9 mouse cellular contexts compared by ENCODE assay signal in genomic region chr2:166656630-166657029, GRCm38 (mm10). TPM values are rescaled to one million over a fixed set of nuclear protein-coding genes. Genes with fewer than 3 reads are reported as not detected.
A peak's percentile ranks its signal among the peaks of the same experiment; 100 is the strongest.
DNase-seq lines count a peak whose midpoint lies in the region; ATAC-seq and TF ChIP-seq lines count a peak whose summit lies in the region.
"Had no signal": no experiment of that assay in that cellular context is flagged by ENCODE, and none has a peak within 500 bp of the region (broad histone marks: within the 10 kb centered on the region; RNA-seq: fewer than 3 reads in every experiment).

No protein-coding gene starts in this region.

- no peak overlapping the region for H3K9ac ChIP-seq in heart, embryonic 15.5 days
- H3K9ac ChIP-seq in hindbrain, postnatal 0 days (replicated peaks; ENCODE audit: low read length): 0 out of 2 replicates have a peak overlapping the region, but pooled peaks have one; percentile 17
- no peak overlapping the region for H3K9ac ChIP-seq in midbrain, postnatal 0 days (replicated peaks; ENCODE audit: low read length, poor library complexity, severe bottlenecking)

- H3K9me3 ChIP-seq in heart, embryonic 15.5 days (replicated peaks): no peaks in the 10 kb centered on the region
- no peaks in the 10 kb centered on the region for H3K9me3 ChIP-seq in hindbrain, postnatal 0 days (ENCODE audit: low read length)
- no peaks in the 10 kb centered on the region for H3K9me3 ChIP-seq in midbrain, postnatal 0 days (ENCODE audit: low read length)

- no peak for TF ChIP-seq POLR2A in bone marrow, adult 2 months (IDR thresholded peaks at IDR 0.05; ENCODE audit: borderline replicate concordance, control insufficient read depth, low read depth, low read length)

- peaks cover 35% of the 10 kb centered on the region for H3K4me1 ChIP-seq in heart, embryonic 15.5 days (replicated peaks)
- peaks cover 30% of the 10 kb centered on the region for H3K4me1 ChIP-seq in bone marrow, adult 2 months (ENCODE audit: control insufficient read depth, insufficient read depth, low read length)
- H3K4me1 ChIP-seq in hindbrain, postnatal 0 days (ENCODE audit: insufficient read depth, low read length): peaks cover 22% of the 10 kb centered on the region
- no peaks in the 10 kb centered on the region for H3K4me1 ChIP-seq in midbrain, postnatal 0 days (ENCODE audit: insufficient read depth, low read length)

- no peak for DNase-seq in heart, adult 11 months
- DNase-seq in hindbrain, postnatal 0 days (ENCODE audit: low spot score): no peak
- peak; percentile 32 for DNase-seq in midbrain, postnatal 0 days (ENCODE audit: low spot score)
- DNase-seq in cerebellum, postnatal 36 days: no peak
- DNase-seq in right cerebral cortex, postnatal 4 days: no peak
- DNase-seq in MN1 (ENCODE audit: low spot score): no peak

- WGBS in heart, embryonic 15.5 days: 62% methylated on average over 4 of the region's 4 CpGs
- WGBS in bone marrow, adult 2 months: 18% methylated on average over 4 of the region's 4 CpGs
- WGBS in hindbrain, postnatal 0 days: 56% methylated on average over 4 of the region's 4 CpGs
- 49% methylated on average over 4 of the region's 4 CpGs for WGBS in midbrain, postnatal 0 days

- H3K4me2 ChIP-seq in heart, embryonic 15.5 days: 0 out of 2 replicates have a peak overlapping the region, but pooled peaks have one; percentile 1
- no peak overlapping the region for H3K4me2 ChIP-seq in hindbrain, postnatal 0 days (ENCODE audit: low read depth, low read length)
- 0 out of 2 replicates have a peak overlapping the region, but pooled peaks have one; percentile 18 for H3K4me2 ChIP-seq in midbrain, postnatal 0 days (ENCODE audit: low read depth, low read length, poor library complexity, severe bottlenecking)

- no peaks in the 10 kb centered on the region for H3K36me3 ChIP-seq in heart, embryonic 15.5 days
- no peaks in the 10 kb centered on the region for H3K36me3 ChIP-seq in hindbrain, postnatal 0 days (ENCODE audit: insufficient read depth, low read length)
- H3K36me3 ChIP-seq in midbrain, postnatal 0 days (ENCODE audit: insufficient read depth, low read length): no peaks in the 10 kb centered on the region

- TF ChIP-seq CTCF in bone marrow, adult 2 months (IDR thresholded peaks at IDR 0.05; ENCODE audit: control insufficient read depth, insufficient read depth, low read length): no peak
- TF ChIP-seq CTCF in hindbrain, postnatal 0 days (IDR thresholded peaks at IDR 0.05; ENCODE audit: low read depth): no peak
- TF ChIP-seq CTCF in midbrain, postnatal 0 days (IDR thresholded peaks at IDR 0.05): no peak

- H3K4me3 ChIP-seq in heart, embryonic 15.5 days: no peak overlapping the region
- H3K4me3 ChIP-seq in bone marrow, adult 2 months (replicated peaks; ENCODE audit: control insufficient read depth, low read depth, low read length): no peak overlapping the region
- no peak overlapping the region for H3K4me3 ChIP-seq in hindbrain, postnatal 0 days (ENCODE audit: low read length)
- no peak overlapping the region for H3K4me3 ChIP-seq in midbrain, postnatal 0 days (ENCODE audit: low read depth, low read length)

- no peaks in the 10 kb centered on the region for H3K27me3 ChIP-seq in heart, embryonic 15.5 days
- no peaks in the 10 kb centered on the region for H3K27me3 ChIP-seq in hindbrain, postnatal 0 days (ENCODE audit: insufficient read depth, low read length)
- no peaks in the 10 kb centered on the region for H3K27me3 ChIP-seq in midbrain, postnatal 0 days (ENCODE audit: insufficient read depth, low read length)
- H3K27me3 ChIP-seq: Patski had no signal

- no peak for ATAC-seq in heart, embryonic 15.5 days (replicated peaks; ENCODE audit: insufficient number of reproducible peaks, insufficient read depth, low FRiP score, low read depth)
- no peak for ATAC-seq in hindbrain, postnatal 0 days
- no peak for ATAC-seq in midbrain, postnatal 0 days (ENCODE audit: low FRiP score)
- ATAC-seq: Patski had no signal

- H3K27ac ChIP-seq in heart, embryonic 15.5 days: peak overlapping the region; percentile 71
- H3K27ac ChIP-seq in bone marrow, adult 2 months (ENCODE audit: control insufficient read depth, insufficient read depth, low read depth, low read length, poor library complexity): peak overlapping the region; percentile 65
- H3K27ac ChIP-seq in hindbrain, postnatal 0 days: peak overlapping the region; percentile 32; the same call in 1 of the 2 replicates
- H3K27ac ChIP-seq in midbrain, postnatal 0 days (ENCODE audit: low read depth, low read length): peak overlapping the region; percentile 38; the same call in 1 of the 2 replicates

RNA-seq across cellular contexts. Expression of gene Prex1, which starts 57.0 kb away (rescaled TPM):
- 6.1 and 10.9 TPM in 2 replicates for polyA plus RNA-seq in heart, embryonic 15.5 days (2015; fragmentation: Nextera tagmentation; extraction: Ambion mirVana)
- 27.3 and 38.8 TPM in 2 replicates for polyA plus RNA-seq in bone marrow, adult 2 months (2011; ENCODE audit: insufficient read depth, insufficient read length, low replicate concordance, missing spikeins)
- 63.2 and 66.8 TPM in 2 replicates for total RNA-seq in hindbrain, postnatal 0 days (2014; rRNA removed)
- polyA plus RNA-seq in hindbrain, postnatal 0 days (2015; fragmentation: Nextera tagmentation; extraction: Ambion mirVana): 24.1 and 24.2 TPM in 2 replicates
- 37.1 and 53.8 TPM in 2 replicates for total RNA-seq in midbrain, postnatal 0 days (2014; rRNA removed)
- polyA plus RNA-seq in midbrain, postnatal 0 days (2015; fragmentation: Nextera tagmentation; extraction: Ambion mirVana): 17.4 and 18.0 TPM in 2 replicates
